Mouse (Mus musculus) G1E (cell line): ENCODE data around the gene Rpl22l1.

ENCODE experiments used
- CTCF ChIP-seq: IDR thresholded peaks from 2 replicates; pipeline ENCODE4 v1.5.1; 2012; ENCODE audit warnings: low read depth, low read length, inconsistent platforms, mixed read lengths
- GATA1 ChIP-seq: IDR thresholded peaks from 2 replicates; pipeline ENCODE4 v1.6.1; 2012; ENCODE audit warnings: borderline replicate concordance, low read length, inconsistent platforms, mixed read lengths
- GATA2 ChIP-seq: IDR thresholded peaks from 2 replicates; pipeline ENCODE4 v1.6.1; 2012; ENCODE audit warnings: low read depth, low read length, inconsistent platforms, borderline replicate concordance
- POLR2AphosphoS5 ChIP-seq: IDR thresholded peaks from 2 replicates; pipeline ENCODE4 v1.6.1; 2012; ENCODE audit warnings: low read depth, low read length, inconsistent platforms; ENCODE audit not compliant: insufficient replicate concordance
- TAL1 ChIP-seq: conservative IDR thresholded peaks from 2 replicates; pipeline ENCODE4 v1.6.1; 2012; ENCODE audit warnings: low read depth, low read length, inconsistent platforms, mixed read lengths

GRCm38 (mm10) chr3:28784176-28784575 is 21.1 kb upstream of the Rpl22l1 start:
- TF ChIP-seq CTCF (no peak), GATA2 (no peak), POLR2AphosphoS5 (no peak), GATA1 (no peak), TAL1 (no peak)
